Mouse (Mus musculus) C2C12 (cell line): ENCODE measurements around the gene Grrp1.

Experiments used
- CEBPB ChIP-seq: IDR thresholded peaks from one replicate; pipeline ENCODE4 v1.6.1; 2011; ENCODE audit warnings: low read depth, mild to moderate bottlenecking, control low read depth, moderate library complexity
- CTCF ChIP-seq: IDR thresholded peaks from one replicate; pipeline ENCODE4 v1.5.1; 2011; ENCODE audit not compliant: control insufficient read depth, insufficient read depth, insufficient read length
- FOSL1 ChIP-seq: IDR thresholded peaks from one replicate; pipeline ENCODE4 v1.8.0; 2011; ENCODE audit warnings: mild to moderate bottlenecking, low read length; ENCODE audit not compliant: poor library complexity, insufficient read depth, severe bottlenecking

- TF ChIP-seq CTCF (no peak), FOSL1 (no peak), CEBPB (no peak)
These were observed 39.3 kb upstream of the Grrp1 start for GRCm38 (mm10) chr4:134293061-134293691.
